Mouse (Mus musculus) fat pad, adult 2 months (tissue): ENCODE measurements around the gene Tenm3.

Experiments
- DNase-seq: peaks from one replicate; pipeline ENCODE4 v3.0.0-alpha.2; 2011; ENCODE audit warnings: low read depth, low spot score; ENCODE audit errors: extremely low read depth

Tenm3 gene

GRCm38 (mm10) chr8:48477371-48477935 lies 366.3 kb downstream of the Tenm3 start:
- DNase-seq = no peak

DNA sequence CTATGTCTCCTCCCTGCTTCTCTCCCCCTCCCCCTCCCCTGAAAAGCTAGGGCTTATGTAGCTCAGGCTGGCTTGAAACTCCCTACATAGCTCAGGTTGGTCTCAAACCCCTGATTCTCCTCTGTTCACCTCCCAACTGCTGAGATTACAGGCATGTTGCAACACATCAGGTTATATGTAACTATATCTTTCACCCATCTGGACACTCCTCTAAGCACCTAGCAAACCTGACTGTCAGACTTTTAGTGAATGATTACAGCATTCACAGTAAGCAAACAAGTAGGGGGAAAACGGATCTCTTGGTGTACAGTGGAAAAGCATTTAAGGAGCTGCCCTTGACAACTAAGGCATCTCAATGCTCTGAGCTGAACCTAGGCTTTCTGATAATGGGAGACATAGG lies 366.9 kb downstream of the Tenm3 start:
- DNase-seq = no peak

GRCm38 (mm10) chr8:48467633-48468032 lies 376.1 kb downstream of the Tenm3 start:
- no peak for DNase-seq

- no peak for DNase-seq
Observed at GRCm38 (mm10) chr8:48458373-48458772, 385.4 kb downstream of the Tenm3 start.

GRCm38 (mm10) chr8:48456328-48457124 lies 387.2 kb downstream of the Tenm3 start:
- no peak for DNase-seq

DNA sequence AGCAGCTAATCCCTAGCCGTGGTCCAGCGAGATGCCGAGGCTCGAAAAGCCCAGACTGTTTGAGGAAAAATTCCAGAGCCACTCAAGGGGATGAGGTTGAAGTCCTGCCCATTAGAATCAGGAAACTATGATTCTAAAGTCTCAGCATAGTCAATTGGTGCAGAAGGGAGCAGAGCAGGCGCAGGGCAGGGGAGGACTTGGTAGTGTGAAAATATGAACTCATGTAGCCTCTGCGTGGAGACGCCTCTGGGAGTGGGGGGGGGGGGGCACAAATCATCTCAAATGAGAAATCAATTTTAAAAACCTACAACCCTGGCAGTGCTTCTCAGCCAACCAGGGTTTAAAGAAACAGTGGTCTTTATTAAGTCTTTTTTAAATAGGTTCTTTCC lies 392.5 kb downstream of the Tenm3 start:
- no peak for DNase-seq

DNA sequence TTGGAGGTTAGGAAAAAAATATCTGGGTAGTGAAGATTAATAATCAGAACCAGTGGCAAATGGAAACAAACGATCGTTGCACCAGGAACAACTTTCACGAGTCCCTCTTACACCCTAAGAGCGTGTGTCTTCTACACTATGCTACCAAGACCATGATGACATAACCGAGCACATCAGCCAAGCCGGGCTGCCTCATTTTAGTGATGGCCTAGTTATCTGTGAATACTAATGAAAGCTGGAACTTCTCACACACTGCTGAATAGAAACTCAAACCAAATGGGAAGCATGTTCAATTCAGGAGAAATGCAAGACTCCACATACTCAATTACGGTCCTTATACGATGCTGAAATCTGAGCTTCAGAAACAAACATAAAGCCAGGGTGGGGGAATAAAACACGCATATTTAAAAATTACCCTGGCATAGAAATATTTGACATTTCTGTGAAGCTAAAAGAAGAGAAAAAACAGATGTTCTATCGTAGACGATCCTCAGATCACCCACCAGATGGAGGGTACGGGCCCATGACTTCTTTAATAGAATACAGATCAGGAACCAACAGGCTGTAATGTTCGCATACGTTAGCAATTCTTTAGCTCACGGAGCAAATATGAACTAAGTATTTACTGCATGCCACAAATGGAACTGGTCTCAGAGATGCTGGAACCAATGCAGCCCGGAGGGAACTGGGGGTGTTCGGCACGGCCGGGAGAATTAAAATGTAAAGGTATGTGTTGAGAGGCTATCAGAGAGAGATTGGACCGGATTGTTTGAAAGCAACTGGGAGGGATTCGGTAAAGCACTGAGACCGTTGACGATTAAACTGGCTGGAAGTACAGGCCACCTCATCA lies 393.1 kb downstream of the Tenm3 start:
- DNase-seq = no peak

DNA sequence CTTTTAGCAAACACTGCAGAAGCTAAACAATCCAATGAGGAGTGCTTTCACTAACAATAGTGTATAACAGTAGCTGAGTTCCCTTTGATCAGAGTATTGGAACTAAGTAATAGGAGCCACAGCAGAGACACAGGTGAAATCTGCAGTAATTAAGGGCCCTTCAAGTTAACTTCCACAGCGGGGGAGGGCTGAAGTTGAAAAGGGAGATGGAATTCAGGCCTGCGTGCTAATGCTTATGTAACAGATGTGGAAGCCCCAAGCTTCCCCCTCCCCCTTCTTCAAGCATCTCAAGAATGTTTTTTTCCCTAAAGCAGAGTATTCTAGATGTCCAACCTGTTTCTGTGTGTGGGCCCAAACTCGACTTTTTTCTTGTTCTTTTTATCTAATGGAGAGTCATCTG lies 394.1 kb downstream of the Tenm3 start:
- DNase-seq = no peak

DNA sequence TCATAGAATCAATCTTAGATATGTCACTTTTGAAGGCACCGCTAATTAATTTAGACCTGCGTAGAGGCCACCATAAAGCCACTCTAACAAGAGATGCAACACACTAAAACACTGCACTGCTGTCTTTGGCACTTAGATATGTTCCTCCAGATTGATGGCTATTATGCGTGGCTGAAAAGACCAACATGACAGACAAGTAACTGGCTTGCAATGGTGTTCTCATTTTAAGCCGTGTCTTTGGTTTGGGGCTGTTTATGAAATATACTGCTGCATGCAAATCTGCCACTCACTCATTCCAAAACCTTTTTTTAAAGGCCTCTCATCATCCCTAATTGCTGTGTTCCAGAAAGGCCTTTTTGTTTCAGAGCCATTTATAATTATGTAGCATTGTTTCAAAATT lies 398.1 kb downstream of the Tenm3 start:
- no peak for DNase-seq

DNA sequence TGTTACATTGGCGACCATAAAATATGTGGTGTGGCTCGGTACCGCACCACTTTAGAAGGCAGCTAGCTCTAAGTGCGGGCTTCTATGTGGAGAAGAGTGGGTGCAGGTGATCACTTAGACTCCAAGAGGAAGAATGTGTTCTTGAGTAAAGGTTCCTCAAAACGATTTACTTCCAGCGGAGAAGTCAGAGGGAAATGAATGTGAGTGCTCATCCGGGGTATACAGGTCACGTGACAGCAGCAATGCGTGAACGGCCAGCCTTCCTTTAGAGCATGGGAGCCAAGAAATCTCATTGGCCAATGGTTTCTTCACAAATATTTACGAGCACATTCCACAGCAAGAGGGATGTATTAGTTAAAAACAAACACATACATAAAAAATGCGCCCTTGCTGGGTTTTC lies 404.3 kb downstream of the Tenm3 start:
- no peak for DNase-seq

DNA sequence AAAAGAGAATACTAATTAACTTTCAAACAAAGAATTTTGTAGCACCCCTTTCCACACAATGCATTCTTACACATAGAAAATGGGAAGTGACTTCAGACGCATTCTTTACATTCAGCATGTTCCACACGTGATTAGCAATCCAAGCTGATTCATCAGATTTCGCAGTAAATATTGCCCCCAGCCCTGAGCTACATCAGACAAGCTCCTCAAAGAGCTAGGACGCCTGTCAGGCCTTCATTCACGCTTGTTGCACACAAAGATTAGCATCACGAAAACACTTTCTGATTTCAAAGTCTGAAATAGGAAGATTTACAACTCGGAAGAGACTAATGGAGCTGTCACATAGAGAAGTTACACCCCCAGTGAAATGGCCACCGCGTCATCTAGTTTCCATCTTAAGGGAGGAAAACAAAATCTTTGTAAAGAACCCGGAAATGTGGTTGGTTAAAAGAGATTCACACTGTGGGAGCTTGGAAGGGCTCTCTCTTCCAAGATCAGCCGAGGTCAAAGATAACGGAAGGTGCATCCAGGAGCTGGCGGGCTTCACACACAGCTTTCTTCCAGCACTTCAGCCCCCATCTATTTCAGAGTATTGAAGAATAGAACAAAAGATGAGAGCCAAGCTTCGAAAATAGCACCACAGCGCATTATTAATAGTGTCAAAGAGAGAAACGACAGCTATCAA lies 406.1 kb downstream of the Tenm3 start:
- no peak for DNase-seq

DNA sequence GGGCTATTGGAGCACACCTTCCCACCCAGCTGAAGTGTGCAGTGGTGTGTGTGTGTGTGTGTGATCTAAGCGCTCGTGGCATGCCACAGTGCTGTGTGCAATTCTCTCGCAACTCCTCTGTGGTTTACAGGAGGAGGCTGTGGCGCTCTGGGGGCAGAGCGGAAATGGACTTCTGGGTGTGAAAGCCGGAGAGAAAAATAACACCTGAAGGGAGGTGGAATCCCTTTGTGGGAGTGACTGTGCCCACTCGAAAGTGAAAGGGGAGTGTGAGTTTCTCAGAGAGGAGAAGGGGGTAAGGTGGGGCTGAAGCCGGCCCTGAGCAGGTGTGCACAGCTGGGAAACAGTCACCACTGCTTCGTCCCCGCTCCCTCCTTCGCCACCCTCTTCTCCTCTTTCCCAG lies 418.6 kb downstream of the Tenm3 start:
- no peak for DNase-seq

- no peak for DNase-seq
Observed at GRCm38 (mm10) chr8:48417714-48418113, 426.0 kb downstream of the Tenm3 start.

DNA sequence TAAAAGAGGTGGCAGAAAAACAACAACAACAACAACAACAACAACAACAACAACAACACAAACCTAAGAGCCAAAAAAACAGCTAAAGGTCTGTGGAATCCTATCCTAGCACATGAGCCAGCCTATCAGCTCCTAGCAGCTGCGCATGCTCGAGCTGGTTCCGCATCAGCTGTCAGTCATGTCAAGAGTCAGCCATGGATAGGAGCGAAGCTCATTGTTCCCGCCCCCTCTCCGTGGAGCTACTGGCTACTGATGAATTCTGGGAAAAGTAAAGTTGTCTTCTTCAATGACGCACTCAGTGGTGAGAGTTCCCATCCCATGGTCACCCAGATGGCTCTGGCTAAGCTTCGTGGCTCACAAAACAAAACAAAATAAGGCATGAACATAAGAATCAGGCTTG lies 432.8 kb downstream of the Tenm3 start:
- no peak for DNase-seq

- DNase-seq = no peak
Observed at GRCm38 (mm10) chr8:48400572-48400972, 443.2 kb downstream of the Tenm3 start.

DNA sequence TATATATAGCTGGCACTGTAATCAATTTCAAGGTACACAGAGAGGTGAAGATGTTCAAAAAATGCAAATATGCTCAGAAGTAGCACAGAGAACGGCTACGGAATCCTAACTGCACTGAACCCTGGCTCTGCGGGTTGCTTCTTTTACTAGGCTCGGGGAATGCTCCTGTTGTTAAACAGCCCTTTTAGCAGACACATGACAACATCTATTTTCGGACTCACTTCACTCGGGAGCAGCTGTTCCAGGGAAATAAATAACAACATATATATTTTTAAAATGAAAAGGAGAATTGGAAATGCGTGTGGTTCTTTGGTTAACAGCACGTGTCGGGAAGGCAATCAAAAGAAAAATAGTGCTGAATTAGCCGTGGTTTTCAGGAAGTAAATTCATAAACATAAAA lies 457.9 kb downstream of the Tenm3 start:
- no peak for DNase-seq

DNA sequence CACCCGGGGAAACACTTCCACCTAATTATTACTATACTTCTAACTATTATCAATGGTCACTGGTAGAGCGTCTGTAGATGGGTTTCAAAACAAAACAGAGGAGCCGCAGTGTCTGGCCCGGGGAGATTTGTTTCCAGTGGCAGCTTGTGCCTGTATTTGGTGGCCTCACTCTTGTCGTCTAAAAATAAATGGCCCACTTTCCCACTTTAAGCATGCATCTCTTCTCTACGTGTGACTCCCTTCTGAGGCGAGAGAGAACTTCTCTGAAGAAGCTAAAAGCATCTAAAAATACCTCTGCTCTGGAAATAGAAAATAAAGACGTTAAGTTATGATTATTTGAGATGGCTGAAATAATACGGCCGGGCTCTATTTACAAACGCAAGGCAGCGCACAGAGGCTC lies 463.7 kb downstream of the Tenm3 start:
- no peak for DNase-seq

GRCm38 (mm10) chr8:48376774-48377173 lies 467.0 kb downstream of the Tenm3 start:
- DNase-seq = no peak

- no peak for DNase-seq
Observed at GRCm38 (mm10) chr8:48375183-48375582, 468.6 kb downstream of the Tenm3 start.

DNA sequence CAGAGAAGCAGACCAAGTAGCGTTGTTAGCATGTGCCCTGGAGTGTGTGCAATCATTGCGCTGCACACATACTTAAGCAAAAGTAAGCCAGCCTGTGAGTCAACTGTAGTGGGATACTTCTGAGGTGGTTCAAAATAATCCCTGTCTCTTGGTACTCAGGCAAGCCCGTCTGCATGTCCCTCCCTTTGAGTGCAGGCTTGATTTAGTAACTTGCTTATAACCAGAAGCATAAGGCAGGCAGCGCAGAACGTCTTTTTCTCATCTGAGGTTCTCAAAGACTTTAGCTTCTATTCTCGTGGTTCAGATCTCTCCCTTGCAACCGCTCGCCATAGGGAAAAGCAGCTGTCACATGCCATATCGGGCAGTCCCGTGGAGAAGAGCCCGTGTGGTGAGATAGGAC lies 470.3 kb downstream of the Tenm3 start:
- no peak for DNase-seq

GRCm38 (mm10) chr8:48367164-48367563 lies 476.6 kb downstream of the Tenm3 start:
- DNase-seq = no peak
